Mouse (Mus musculus) forebrain, embryonic 14.5 days (tissue): ENCODE results near the gene Tns1. TPM values are rescaled to one million over a fixed set of nuclear protein-coding genes. Genes with fewer than 3 reads are reported as not detected.

Source experiments
- ATAC-seq: fragments of 200-750 bp; cut with Nextera tagmentation; 2 replicates; pipeline ENCODE4 v1.8.0; 2017; ENCODE audit warnings: mild to moderate bottlenecking, moderate library complexity
- DNase-seq: peaks from one replicate; pipeline ENCODE4 v3.0.0-alpha.2; 2015; ENCODE audit warnings: low spot score
- H3K27ac ChIP-seq: fragments of 300-500 bp; sonication (generic); 2 replicates; pipeline ENCODE4 v1.5.1; 2014; ENCODE audit warnings: low read depth, mild to moderate bottlenecking, control low read depth, low read length, moderate library complexity
- H3K27me3 ChIP-seq: fragments of 300-500 bp; sonication (generic); replicated peaks from 2 replicates; pipeline ENCODE4 v1.6.1; 2014; ENCODE audit warnings: low read length, control low read depth, mixed read lengths; ENCODE audit not compliant: control insufficient read depth, insufficient read depth
- H3K36me3 ChIP-seq: fragments of 300-500 bp; sonication (generic); 2 replicates; pipeline ENCODE4 v1.6.1; 2014; ENCODE audit warnings: low read length, control low read depth; ENCODE audit not compliant: control insufficient read depth, insufficient read depth
- H3K4me1 ChIP-seq: fragments of 300-500 bp; sonication (generic); 2 replicates; pipeline ENCODE4 v1.6.1; 2014; ENCODE audit warnings: antibody characterized with exemption, low read length, control low read depth; ENCODE audit not compliant: control insufficient read depth, insufficient read depth
- H3K4me2 ChIP-seq: fragments of 300-500 bp; sonication (generic); 2 replicates; pipeline ENCODE4 v1.6.1; 2014; ENCODE audit warnings: mild to moderate bottlenecking, control low read depth, low read length
- H3K4me3 ChIP-seq: fragments of 300-500 bp; sonication (generic); 2 replicates; pipeline ENCODE4 v1.5.1; 2014; ENCODE audit warnings: low read depth, low read length, control low read depth
- H3K9ac ChIP-seq: fragments of 300-500 bp; sonication (generic); 2 replicates; pipeline ENCODE4 v1.6.1; 2014; ENCODE audit warnings: mild to moderate bottlenecking, low read length, control low read depth, moderate library complexity
- H3K9me3 ChIP-seq: fragments of 300-500 bp; sonication (generic); replicated peaks from 2 replicates; pipeline ENCODE4 v1.6.1; 2016; ENCODE audit warnings: low read length, control low read depth, mixed read lengths; ENCODE audit not compliant: control insufficient read depth
- WGBS: fragments of 180-500 bp; shearing (Covaris S2); extraction: QIAGEN DNeasy Blood & Tissue Kit; methylation state at CpG from one replicate; pipeline ENCODE4 v1.1.7; 2014; 5-methylcytosine and 5-hydroxymethylcytosine counted together
- polyA plus RNA-seq: library from polyadenylated mRNA; unstranded; fragments of >200 nt; fragmentation: Nextera tagmentation; extraction: Ambion mirVana; gene quantifications from 2 replicates; pipeline ENCODE4 v1.2.1, GENCODE M21; 2014

Tns1 gene
- polyA plus RNA-seq, 1 experiment from 2014 or later: 7.7 TPM

DNA sequence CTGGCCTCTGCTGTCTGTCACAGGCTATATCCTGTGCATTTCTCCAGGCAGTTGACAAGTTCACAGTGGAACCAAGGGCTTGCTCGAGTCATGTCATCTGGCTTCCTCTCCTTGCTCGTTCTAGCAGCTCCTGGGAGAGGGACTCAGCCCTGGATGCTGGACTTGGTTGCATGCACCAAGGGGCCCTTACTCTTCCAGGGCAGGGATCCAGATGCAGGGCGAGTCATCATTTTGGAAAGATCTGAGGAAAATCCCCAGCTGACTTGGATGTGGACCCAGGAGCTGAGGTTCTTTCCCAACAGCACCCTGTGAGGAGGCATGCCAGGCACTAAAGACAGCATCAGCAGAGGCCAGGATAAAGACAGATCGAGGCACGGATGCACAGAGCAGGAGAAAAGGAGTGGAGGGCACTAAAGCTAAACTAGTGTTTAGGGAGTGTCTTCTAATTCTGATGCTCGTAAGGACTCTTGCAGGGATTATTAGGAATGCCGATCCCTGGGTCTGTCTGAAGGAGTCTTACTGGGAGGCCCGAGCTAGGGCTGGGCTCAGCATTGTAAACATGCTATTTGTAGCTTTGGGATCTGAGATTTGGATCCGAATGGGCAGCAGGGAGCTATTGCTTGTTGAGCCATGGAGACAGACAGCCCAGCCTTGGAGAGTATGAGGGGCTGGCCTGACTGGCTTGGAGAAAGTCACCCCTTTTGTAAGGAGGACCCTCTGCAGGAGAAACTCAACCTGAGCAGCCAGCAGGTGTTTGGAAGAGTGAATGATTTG is 165.9 kb downstream of the Tns1 start:
- H3K9ac ChIP-seq: no peak overlapping the region
- no peaks in the 10 kb centered on the region for H3K36me3 ChIP-seq
- ATAC-seq (no peak), DNase-seq (no peak)
- H3K4me2 ChIP-seq: no peak overlapping the region
- no peak overlapping the region for H3K27ac ChIP-seq
- no peak overlapping the region for H3K4me3 ChIP-seq
- WGBS: 39% methylated on average over 9 of the region's 9 CpGs
- no peaks in the 10 kb centered on the region for H3K9me3 ChIP-seq
- H3K27me3 ChIP-seq: no peaks in the 10 kb centered on the region
- peaks cover 2% of the 10 kb centered on the region; the same call in 1 of the 2 replicates for H3K4me1 ChIP-seq

DNA sequence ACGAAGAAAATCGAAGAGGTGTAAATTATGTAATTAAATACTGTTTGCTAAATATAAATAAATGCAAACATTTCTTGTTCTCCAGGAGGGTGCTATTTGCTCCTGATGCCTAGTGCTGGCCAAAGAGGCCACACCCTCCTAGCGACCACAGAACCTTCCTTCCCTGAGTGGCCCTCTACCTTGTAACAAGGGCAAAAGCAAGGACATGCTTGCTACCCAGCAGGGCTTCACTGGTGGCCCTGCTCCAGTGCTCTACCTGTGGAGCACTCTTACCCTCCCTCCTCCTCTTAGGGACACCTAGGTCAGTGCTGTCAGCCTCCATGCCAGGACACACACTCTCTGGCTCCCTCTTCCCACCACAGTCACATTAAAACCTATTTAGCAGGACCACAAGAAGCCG is 166.8 kb downstream of the Tns1 start:
- H3K4me1 ChIP-seq: peaks cover 2% of the 10 kb centered on the region; the same call in 1 of the 2 replicates
- no peak overlapping the region for H3K27ac ChIP-seq
- H3K4me3 ChIP-seq: no peak overlapping the region
- WGBS: 85% methylated on average over 4 of the region's 4 CpGs
- DNase-seq: no peak
- no peak overlapping the region for H3K4me2 ChIP-seq
- H3K9me3 ChIP-seq: no peaks in the 10 kb centered on the region
- H3K36me3 ChIP-seq: no peaks in the 10 kb centered on the region
- H3K9ac ChIP-seq: no peak overlapping the region
- ATAC-seq: no peak
- H3K27me3 ChIP-seq: no peaks in the 10 kb centered on the region

DNA sequence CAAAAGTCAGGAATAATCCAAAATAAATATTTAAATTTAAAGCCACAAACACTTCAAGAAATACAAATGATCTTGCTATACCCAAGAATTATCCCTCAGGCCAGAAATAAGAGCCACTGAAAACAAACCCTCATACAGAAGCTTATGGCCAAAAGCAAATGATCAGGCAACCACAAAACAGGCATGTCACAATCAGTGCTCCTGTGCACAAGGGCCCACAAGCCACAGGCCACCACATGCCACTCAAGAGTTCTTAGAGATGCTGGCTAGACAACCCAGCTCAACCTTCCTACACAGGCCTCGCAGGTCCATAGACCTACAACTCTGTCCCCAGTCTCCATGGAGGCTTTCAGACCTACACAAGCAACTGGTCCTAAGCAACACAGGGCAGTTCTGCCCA is 167.9 kb downstream of the Tns1 start:
- Histone ChIP-seq H3K9ac (no peak overlapping the region), H3K9me3 (no peaks in the 10 kb centered on the region), H3K27me3 (no peaks in the 10 kb centered on the region), H3K4me2 (no peak overlapping the region), H3K4me3 (no peak overlapping the region), H3K36me3 (no peaks in the 10 kb centered on the region), H3K27ac (no peak overlapping the region), H3K4me1 (peaks cover 2% of the 10 kb centered on the region; the same call in 1 of the 2 replicates)
- no peak for DNase-seq
- ATAC-seq: no peak
- 95% methylated on average over 1 of the region's 1 CpGs for WGBS

DNA sequence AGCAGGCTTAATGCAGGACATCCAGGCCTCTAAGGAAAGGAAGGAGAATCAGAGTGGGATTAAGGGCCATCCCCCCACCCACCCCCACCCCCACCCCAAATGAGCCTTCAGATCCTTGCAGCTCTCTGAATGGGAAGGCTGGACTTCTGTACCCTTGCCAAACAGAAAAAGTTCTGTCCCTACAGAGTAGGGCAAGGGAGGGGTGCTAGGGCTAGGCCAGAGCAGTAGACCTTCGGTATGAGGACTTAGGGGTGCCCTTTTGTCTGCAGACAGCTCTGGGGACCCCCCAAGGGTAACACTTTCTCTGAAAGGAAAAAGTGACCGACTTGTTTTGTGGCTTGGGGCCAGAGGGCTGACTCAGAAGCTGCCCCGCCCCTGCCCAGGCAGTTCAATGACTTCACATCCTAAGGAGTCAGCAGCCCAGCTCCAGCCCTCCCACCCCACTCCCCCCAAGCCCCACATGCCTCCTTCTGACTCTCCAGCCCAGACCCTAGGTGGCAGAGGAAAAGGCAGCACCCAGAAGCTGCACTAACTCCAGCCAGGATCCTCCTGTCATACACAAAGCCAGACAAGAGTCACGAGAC is 168.9 kb downstream of the Tns1 start:
- DNase-seq (no peak), ATAC-seq (0 out of 2 replicates have a peak, but pooled peaks have one; percentile 12)
- no peaks in the 10 kb centered on the region for H3K36me3 ChIP-seq
- H3K27me3 ChIP-seq: no peaks in the 10 kb centered on the region
- H3K27ac ChIP-seq: no peak overlapping the region
- no peaks in the 10 kb centered on the region for H3K9me3 ChIP-seq
- H3K4me3 ChIP-seq: no peak overlapping the region
- WGBS: 19% methylated on average over 4 of the region's 4 CpGs
- H3K4me2 ChIP-seq: no peak overlapping the region
- H3K4me1 ChIP-seq: peaks cover 2% of the 10 kb centered on the region; the same call in 1 of the 2 replicates
- H3K9ac ChIP-seq: no peak overlapping the region

DNA sequence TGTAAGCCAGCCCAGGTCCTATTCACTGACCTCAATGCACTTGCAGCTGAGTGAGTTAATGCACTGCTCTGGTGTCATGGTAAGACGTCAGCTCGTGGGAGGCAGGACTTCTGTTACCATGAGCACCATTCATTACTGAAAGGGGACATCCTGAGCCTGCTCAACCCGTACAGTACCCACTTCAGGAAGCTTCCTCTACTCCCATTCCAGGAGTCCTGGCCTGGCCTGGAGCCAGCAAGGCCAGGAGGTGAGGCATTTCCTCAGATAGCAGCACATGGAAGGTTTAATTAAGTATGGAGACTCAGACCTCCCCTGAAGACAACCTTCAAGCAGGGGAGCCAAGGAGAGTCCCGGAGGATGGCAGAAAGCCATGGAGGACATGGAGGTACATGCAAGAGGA is 169.6 kb downstream of the Tns1 start:
- no peak for ATAC-seq
- 0 out of 2 replicates have a peak overlapping the region, but pooled peaks have one; percentile 14 for H3K27ac ChIP-seq

DNA sequence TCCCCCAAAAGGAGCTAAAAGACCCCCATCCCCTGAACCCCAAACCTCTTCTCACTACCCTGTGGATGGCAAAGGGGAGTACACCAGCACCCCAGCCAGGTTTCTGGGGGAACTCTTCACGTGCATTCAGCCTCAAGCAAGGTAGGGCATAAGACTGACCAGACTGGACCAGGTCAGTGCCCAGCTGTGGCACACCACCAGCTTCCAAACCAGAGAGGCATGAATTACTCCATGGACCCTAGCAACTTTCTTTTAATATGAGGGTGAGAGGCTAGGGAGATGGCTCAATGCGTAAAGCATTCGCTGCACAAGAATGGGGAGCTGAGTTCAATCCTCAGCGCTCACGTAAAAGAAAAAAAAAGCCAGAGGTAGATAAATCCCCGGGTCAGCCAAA is 170.2 kb downstream of the Tns1 start:
- ATAC-seq (no peak), DNase-seq (no peak)
- no peaks in the 10 kb centered on the region for H3K9me3 ChIP-seq
- peaks cover 2% of the 10 kb centered on the region; the same call in 1 of the 2 replicates for H3K4me1 ChIP-seq
- H3K36me3 ChIP-seq: no peaks in the 10 kb centered on the region
- no peak overlapping the region for H3K4me2 ChIP-seq
- H3K4me3 ChIP-seq: no peak overlapping the region
- 82% methylated on average over 6 of the region's 6 CpGs for WGBS
- H3K27me3 ChIP-seq: no peaks in the 10 kb centered on the region
- no peak overlapping the region for H3K27ac ChIP-seq
- no peak overlapping the region for H3K9ac ChIP-seq

More for the DNA sequence above, 169.6 kb downstream of the Tns1 start:
- Histone ChIP-seq H3K4me2 (no peak overlapping the region), H3K4me1 (peaks cover 2% of the 10 kb centered on the region; the same call in 1 of the 2 replicates), H3K27me3 (no peaks in the 10 kb centered on the region), H3K4me3 (no peak overlapping the region), H3K36me3 (no peaks in the 10 kb centered on the region), H3K9me3 (no peaks in the 10 kb centered on the region), H3K9ac (no peak overlapping the region)
- DNase-seq: no peak
- WGBS: 40% methylated on average over 4 of the region's 4 CpGs

DNA sequence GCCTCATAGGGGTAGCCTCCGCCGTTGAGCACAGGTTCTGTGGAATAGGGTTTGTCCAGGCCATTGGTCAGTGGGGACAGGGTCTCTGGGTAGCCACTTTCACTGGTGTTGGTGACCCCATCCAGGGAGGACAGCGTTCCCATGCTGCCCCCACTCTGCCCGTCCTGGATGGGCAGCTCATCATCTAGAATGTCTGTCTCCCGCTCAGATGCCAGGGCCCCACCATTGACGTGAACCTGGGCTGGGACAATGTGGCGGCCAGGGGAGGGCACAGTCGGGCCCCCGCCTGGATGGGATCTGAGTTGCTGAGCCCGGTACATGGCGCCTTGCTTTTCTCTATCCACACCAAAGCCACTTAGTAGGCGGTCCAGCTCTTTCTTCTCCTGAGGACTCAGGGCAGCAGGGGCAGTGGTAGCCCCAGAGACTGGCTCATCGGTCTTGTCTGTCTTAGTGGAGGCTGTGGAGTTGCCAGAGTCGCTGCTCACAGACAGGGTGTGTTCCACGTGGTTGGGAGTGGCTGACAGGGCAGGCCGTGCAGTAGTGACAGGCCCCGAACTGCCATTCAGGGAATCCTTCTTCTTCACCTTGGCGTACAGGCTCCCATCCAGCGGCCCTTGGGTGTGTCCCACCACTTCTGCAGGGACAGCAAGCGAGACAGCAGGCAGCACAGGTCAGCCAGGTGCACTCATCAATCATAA is 170.8 kb downstream of the Tns1 start:
- Histone ChIP-seq H3K36me3 (no peaks in the 10 kb centered on the region), H3K4me3 (no peak overlapping the region), H3K27me3 (no peaks in the 10 kb centered on the region), H3K27ac (no peak overlapping the region), H3K9ac (no peak overlapping the region), H3K4me1 (peaks cover 2% of the 10 kb centered on the region; the same call in 1 of the 2 replicates), H3K9me3 (no peaks in the 10 kb centered on the region), H3K4me2 (no peak overlapping the region)
- 88% methylated on average over 20 of the region's 20 CpGs for WGBS
- DNase-seq (no peak), ATAC-seq (no peak)

DNA sequence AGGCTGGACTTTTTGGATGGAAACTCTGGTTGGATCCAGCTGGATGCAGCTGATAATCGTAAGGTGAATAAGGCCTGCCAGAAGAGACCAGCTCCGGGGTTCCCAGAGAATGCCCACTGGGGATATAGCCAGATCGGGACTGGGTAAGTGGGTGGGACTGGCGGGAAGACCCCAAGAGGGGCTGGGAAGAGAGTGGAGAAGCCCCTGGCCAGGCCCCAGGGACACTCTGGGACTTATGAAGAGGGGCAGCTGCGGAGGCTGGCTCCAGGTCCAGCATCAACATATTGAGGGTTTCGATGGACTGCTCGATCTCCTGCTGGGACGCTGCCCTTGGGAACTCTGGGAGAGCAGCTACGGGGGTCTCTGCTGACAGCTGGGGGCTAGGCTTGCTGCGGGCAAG is 171.7 kb downstream of the Tns1 start:
- no peak overlapping the region for H3K27ac ChIP-seq
- no peak overlapping the region for H3K9ac ChIP-seq
- H3K9me3 ChIP-seq: no peaks in the 10 kb centered on the region
- no peak overlapping the region for H3K4me3 ChIP-seq
- H3K36me3 ChIP-seq: no peaks in the 10 kb centered on the region
- H3K27me3 ChIP-seq: no peaks in the 10 kb centered on the region
- ATAC-seq: no peak
- peaks cover 2% of the 10 kb centered on the region; the same call in 1 of the 2 replicates for H3K4me1 ChIP-seq
- 84% methylated on average over 10 of the region's 10 CpGs for WGBS
- H3K4me2 ChIP-seq: no peak overlapping the region
- DNase-seq: no peak
